Mouse (Mus musculus): ENCODE data around the gene Krtap1-4. TPM values are rescaled to one million over a fixed set of nuclear protein-coding genes. Genes with fewer than 3 reads are reported as not detected.

Gene Krtap1-4
- polyA plus RNA-seq, 1 experiment from 2014 or later: not detected

DNA sequence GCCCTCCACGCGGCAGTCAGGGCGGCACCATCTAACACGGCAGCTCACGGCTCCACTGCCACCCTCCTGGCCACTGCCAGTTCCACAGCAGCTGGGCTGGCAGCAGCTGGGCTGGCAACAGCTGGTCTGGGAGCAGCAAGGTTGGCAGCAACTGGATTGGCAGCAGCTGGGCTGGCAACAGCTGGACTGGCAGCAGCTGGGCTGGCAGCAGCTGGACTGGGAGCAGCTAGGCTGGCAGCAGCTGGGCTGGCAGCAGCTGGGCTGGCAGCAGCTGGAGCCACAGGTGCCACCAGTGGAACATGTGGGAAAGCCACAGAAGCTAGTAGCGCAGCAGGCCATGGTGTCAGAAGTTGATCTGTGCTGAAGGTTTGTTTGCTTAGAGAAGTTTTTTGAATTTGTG lies 7.5 kb upstream of the Krtap1-4 start, which contains the start of gene Krtap1-3:
TSS of gene Krtap1-3 (minus strand) at position 359 of the 400 bp plus-strand sequence.
- Histone ChIP-seq H3K9me3 (ENCODE audit: control insufficient read depth, low read length) (no peaks in the 10 kb centered on the region), H3K36me3 (ENCODE audit: control insufficient read depth, insufficient read depth, low read length) (no peaks in the 10 kb centered on the region), H3K4me1 (ENCODE audit: control insufficient read depth, insufficient read depth, low read length) (no peaks in the 10 kb centered on the region), H3K4me2 (ENCODE audit: low read depth, low read length) (no peak within 1 kb of the TSS), H3K27me3 (ENCODE audit: control insufficient read depth, insufficient read depth, low read length) (no peaks in the 10 kb centered on the region), H3K27ac (ENCODE audit: low read depth, low read length) (no peak within 1 kb of the TSS), H3K9ac (replicated peaks; ENCODE audit: low read depth, low read length) (no peak within 1 kb of the TSS), H3K4me3 (ENCODE audit: low read depth, low read length) (no peak within 1 kb of the TSS)
- ATAC-seq (ENCODE audit: low read depth): no peak
- WGBS: 81% methylated on average over 6 of the region's 6 CpGs

DNA sequence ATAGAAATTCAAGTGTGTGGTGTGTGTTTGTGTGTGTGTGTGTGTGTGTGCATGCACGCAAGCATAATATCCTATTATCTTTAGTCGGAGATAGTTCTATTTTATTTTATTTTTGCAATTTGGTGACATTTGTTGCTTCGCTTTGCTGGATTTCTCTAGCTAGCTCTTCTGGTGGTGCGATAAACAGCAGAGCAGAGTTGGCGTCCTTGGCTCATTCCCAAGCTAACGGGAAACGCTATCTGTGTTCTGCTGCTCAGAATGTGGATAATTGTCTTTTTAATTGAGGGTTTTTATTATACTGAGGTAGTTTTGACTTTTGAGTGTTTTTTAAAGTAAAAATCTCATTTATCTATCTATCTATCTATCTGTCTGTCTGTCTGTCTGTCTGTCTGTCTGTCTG lies 1.6 kb upstream of the Krtap1-4 start:
- Histone ChIP-seq H3K4me1 (ENCODE audit: control insufficient read depth, insufficient read depth, low read length) (no peaks in the 10 kb centered on the region), H3K27me3 (ENCODE audit: control insufficient read depth, insufficient read depth, low read length) (no peaks in the 10 kb centered on the region), H3K9me3 (ENCODE audit: control insufficient read depth, low read length) (no peaks in the 10 kb centered on the region), H3K9ac (replicated peaks; ENCODE audit: low read depth, low read length) (no peak overlapping the region), H3K4me2 (ENCODE audit: low read depth, low read length) (no peak overlapping the region), H3K36me3 (ENCODE audit: control insufficient read depth, insufficient read depth, low read length) (no peaks in the 10 kb centered on the region), H3K4me3 (ENCODE audit: low read depth, low read length) (no peak overlapping the region), H3K27ac (ENCODE audit: low read depth, low read length) (no peak overlapping the region)
- WGBS: 91% methylated on average over 7 of the region's 7 CpGs
- no peak for ATAC-seq (ENCODE audit: low read depth)

DNA sequence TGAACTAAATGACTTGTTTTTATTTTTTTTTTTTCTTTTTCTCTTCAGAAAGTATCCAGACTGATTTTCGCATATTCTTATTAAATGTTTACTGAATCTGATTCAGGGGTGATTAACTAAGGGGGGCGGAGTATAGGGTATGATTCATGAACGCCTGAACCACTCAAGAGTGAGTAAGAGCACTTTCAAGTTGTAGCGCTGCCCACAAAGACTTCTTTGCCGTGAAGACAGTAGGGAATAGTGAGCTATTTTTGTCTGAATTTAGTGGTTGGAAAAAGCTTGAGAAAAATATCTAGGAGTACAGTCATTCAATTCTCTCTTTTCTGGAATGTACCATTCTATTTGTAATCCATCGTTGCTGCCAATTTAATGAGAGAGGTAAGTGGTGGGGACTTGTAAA lies 1.9 kb downstream of the Krtap1-4 start:
- Histone ChIP-seq H3K9ac (replicated peaks; ENCODE audit: low read depth, low read length) (no peak overlapping the region), H3K4me2 (ENCODE audit: low read depth, low read length) (no peak overlapping the region), H3K36me3 (ENCODE audit: control insufficient read depth, insufficient read depth, low read length) (no peaks in the 10 kb centered on the region), H3K4me3 (ENCODE audit: low read depth, low read length) (no peak overlapping the region), H3K9me3 (ENCODE audit: control insufficient read depth, low read length) (no peaks in the 10 kb centered on the region), H3K27me3 (ENCODE audit: control insufficient read depth, insufficient read depth, low read length) (no peaks in the 10 kb centered on the region), H3K4me1 (ENCODE audit: control insufficient read depth, insufficient read depth, low read length) (no peaks in the 10 kb centered on the region), H3K27ac (ENCODE audit: low read depth, low read length) (no peak overlapping the region)
- no peak for ATAC-seq (ENCODE audit: low read depth)
- WGBS: 89% methylated on average over 6 of the region's 6 CpGs

DNA sequence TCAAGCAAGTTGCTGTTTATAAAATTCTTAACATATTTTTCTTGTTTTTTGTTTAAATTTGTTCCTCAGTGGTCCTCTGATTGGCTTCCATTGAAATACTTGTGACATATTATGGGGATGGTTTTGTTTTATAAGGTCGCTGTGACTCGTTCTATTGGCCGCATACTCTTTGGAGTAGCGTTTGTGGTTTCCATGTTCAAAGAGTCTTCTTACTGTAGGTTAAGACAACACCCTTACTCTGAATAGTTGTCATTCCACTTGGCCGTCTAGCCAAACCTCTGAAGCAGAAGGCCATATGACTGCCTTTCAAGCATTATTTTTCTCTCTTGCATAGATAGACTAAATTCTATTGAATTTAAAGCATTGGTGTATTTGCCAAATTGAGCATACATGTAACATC lies 2.4 kb downstream of the Krtap1-4 start:
- no peak overlapping the region for H3K9ac ChIP-seq (replicated peaks; ENCODE audit: low read depth, low read length)
- no peaks in the 10 kb centered on the region for H3K9me3 ChIP-seq (ENCODE audit: control insufficient read depth, low read length)
- no peak for ATAC-seq (ENCODE audit: low read depth)
- WGBS: 92% methylated on average over 5 of the region's 5 CpGs
- no peaks in the 10 kb centered on the region for H3K4me1 ChIP-seq (ENCODE audit: control insufficient read depth, insufficient read depth, low read length)
- no peaks in the 10 kb centered on the region for H3K36me3 ChIP-seq (ENCODE audit: control insufficient read depth, insufficient read depth, low read length)
- H3K27ac ChIP-seq (ENCODE audit: low read depth, low read length): no peak overlapping the region
- no peak overlapping the region for H3K4me2 ChIP-seq (ENCODE audit: low read depth, low read length)
- H3K4me3 ChIP-seq (ENCODE audit: low read depth, low read length): no peak overlapping the region
- H3K27me3 ChIP-seq (ENCODE audit: control insufficient read depth, insufficient read depth, low read length): no peaks in the 10 kb centered on the region

DNA sequence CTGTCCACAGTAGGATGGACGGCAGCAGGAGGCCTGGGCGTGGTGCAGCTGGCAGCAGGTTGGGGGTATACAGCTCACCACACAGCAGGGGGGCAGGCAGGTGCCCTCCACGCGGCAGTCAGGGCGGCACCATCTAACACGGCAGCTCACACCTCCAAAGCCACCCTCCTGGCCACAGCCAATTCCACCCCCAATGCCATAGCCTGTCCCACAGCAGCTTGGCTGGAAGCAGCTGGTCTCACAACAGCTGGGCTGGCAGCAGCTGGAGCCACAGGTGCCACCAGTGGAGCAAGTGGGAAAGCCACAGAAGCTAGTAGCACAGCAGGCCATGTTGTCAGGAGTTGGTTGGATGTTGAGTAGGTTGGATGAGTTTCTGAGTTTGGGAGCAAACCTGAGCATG lies 2.8 kb downstream of the Krtap1-4 start, which contains the start of gene Krtap1-5:
TSS of gene Krtap1-5 (minus strand) at position 381 of the 400 bp plus-strand sequence.
- Histone ChIP-seq H3K27me3 (ENCODE audit: control insufficient read depth, insufficient read depth, low read length) (no peaks in the 10 kb centered on the region), H3K4me2 (ENCODE audit: low read depth, low read length) (no peak within 1 kb of the TSS), H3K4me1 (ENCODE audit: control insufficient read depth, insufficient read depth, low read length) (no peaks in the 10 kb centered on the region), H3K9me3 (ENCODE audit: control insufficient read depth, low read length) (no peaks in the 10 kb centered on the region), H3K9ac (replicated peaks; ENCODE audit: low read depth, low read length) (no peak within 1 kb of the TSS), H3K4me3 (ENCODE audit: low read depth, low read length) (no peak within 1 kb of the TSS), H3K36me3 (ENCODE audit: control insufficient read depth, insufficient read depth, low read length) (no peaks in the 10 kb centered on the region), H3K27ac (ENCODE audit: low read depth, low read length) (no peak within 1 kb of the TSS)
- ATAC-seq (ENCODE audit: low read depth): no peak
- WGBS: 86% methylated on average over 6 of the region's 6 CpGs

DNA sequence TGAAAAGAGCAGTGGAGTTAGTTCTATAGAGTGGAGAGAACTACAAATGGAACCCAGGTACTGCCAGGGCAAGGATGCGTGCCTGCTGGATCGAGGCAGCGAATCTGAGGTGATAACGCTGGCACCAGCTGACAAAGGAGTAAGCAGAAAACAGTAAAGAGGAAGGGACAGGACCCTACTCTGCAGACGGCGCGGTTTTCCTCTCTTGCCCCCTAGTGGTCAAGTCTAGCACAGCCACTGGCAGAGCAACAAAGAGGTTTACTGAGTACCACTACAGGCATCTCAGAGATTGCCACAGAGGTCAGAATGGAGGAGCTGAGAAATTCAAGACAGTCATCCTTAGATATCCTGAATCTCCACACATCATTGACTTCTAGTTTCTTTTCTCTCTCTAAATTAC lies 9.3 kb downstream of the Krtap1-4 start:
- 2% methylated on average over 7 of the region's 7 CpGs for WGBS

DNA sequence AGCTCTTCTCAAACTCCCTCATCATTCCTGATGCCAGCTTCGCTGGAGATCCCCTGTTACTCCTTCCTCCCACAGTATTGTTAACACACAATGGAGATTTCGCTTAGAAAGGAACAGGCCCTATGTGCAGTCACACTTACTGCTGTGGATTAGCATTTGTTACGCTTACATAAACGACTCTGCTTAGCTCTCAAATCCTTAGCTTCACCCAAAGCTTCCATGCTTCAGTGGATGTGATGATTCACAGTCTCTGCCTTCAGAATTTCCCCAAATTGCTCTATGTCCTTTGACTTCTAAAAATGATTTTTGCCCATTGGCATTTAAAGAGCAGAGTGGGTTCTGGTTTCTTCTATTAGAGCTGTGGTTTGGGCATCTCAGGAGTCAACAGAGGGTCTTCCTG lies 10.3 kb downstream of the Krtap1-4 start:
- no peak for ATAC-seq (ENCODE audit: low read depth)
- H3K36me3 ChIP-seq (ENCODE audit: control insufficient read depth, insufficient read depth, low read length): no peaks in the 10 kb centered on the region
- 47% methylated on average over 4 of the region's 4 CpGs for WGBS
- no peak overlapping the region for H3K27ac ChIP-seq (ENCODE audit: low read depth, low read length)
- no peaks in the 10 kb centered on the region for H3K9me3 ChIP-seq (ENCODE audit: control insufficient read depth, low read length)
- H3K4me3 ChIP-seq (ENCODE audit: low read depth, low read length): no peak overlapping the region
- no peaks in the 10 kb centered on the region for H3K4me1 ChIP-seq (ENCODE audit: control insufficient read depth, insufficient read depth, low read length)
- H3K9ac ChIP-seq (replicated peaks; ENCODE audit: low read depth, low read length): no peak overlapping the region
- H3K27me3 ChIP-seq (ENCODE audit: control insufficient read depth, insufficient read depth, low read length): no peaks in the 10 kb centered on the region
- no peak overlapping the region for H3K4me2 ChIP-seq (ENCODE audit: low read depth, low read length)

More for the DNA sequence above, 9.3 kb downstream of the Krtap1-4 start:
- H3K9ac ChIP-seq (replicated peaks; ENCODE audit: low read depth, low read length): no peak overlapping the region
- H3K27me3 ChIP-seq (ENCODE audit: control insufficient read depth, insufficient read depth, low read length): no peaks in the 10 kb centered on the region
- no peak overlapping the region for H3K27ac ChIP-seq (ENCODE audit: low read depth, low read length)
- H3K4me2 ChIP-seq (ENCODE audit: low read depth, low read length): no peak overlapping the region
- H3K4me1 ChIP-seq (ENCODE audit: control insufficient read depth, insufficient read depth, low read length): no peaks in the 10 kb centered on the region
- no peak overlapping the region for H3K4me3 ChIP-seq (ENCODE audit: low read depth, low read length)
- peak; percentile 82; the same call in 1 of the 2 replicates for ATAC-seq (ENCODE audit: low read depth)
- no peaks in the 10 kb centered on the region for H3K9me3 ChIP-seq (ENCODE audit: control insufficient read depth, low read length)
- H3K36me3 ChIP-seq (ENCODE audit: control insufficient read depth, insufficient read depth, low read length): no peaks in the 10 kb centered on the region

DNA sequence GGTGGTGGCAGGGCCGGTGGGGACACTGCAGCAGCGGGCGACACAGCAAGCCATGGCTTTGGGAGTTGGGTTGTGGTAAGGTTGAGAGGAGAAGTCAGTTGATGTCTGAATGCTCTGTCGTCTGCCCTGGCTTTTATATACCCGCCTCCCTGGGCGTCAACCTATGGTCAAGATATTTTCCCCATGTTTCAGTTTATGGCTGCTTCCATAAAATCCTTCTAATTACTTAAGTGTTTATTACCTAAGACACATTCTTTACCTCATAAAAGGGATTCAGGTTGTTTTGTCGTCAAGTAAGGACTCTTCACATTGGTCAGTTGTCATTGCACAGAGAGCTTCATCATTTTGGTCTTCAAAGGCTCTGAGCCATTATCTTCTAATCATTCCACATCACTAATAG lies 16.9 kb downstream of the Krtap1-4 start, which contains the start of gene Krtap3-1:
TSS of gene Krtap3-1 (minus strand) at position 101 of the 400 bp plus-strand sequence.
- WGBS: 57% methylated on average over 7 of the region's 7 CpGs
- ATAC-seq (ENCODE audit: low read depth): no peak
- Histone ChIP-seq H3K9ac (replicated peaks; ENCODE audit: low read depth, low read length) (no peak within 1 kb of the TSS), H3K9me3 (ENCODE audit: control insufficient read depth, low read length) (no peaks in the 10 kb centered on the region), H3K4me3 (ENCODE audit: low read depth, low read length) (no peak within 1 kb of the TSS), H3K27ac (ENCODE audit: low read depth, low read length) (no peak within 1 kb of the TSS), H3K4me1 (ENCODE audit: control insufficient read depth, insufficient read depth, low read length) (no peaks in the 10 kb centered on the region), H3K27me3 (ENCODE audit: control insufficient read depth, insufficient read depth, low read length) (no peaks in the 10 kb centered on the region), H3K36me3 (ENCODE audit: control insufficient read depth, insufficient read depth, low read length) (no peaks in the 10 kb centered on the region), H3K4me2 (ENCODE audit: low read depth, low read length) (no peak within 1 kb of the TSS)

DNA sequence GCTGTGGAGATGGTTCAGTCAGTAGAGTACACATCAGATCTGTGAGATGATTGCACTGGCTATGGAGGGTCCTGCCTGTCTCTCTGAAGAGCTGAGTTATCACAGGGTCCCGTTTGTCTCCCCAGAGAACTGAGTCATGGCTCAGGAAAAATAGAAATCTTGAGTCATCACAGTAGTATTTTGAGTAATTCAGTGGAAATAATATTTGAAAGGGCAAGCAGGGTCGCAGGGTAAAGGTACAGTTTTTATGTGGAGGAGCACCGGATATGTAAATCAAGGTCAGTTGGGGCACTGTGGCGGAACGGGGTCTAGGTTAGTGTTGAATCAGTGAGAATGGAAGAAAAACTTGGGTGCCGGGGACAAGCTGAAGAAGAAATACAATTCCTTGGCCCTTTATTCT lies 20.9 kb downstream of the Krtap1-4 start:
- no peak overlapping the region for H3K27ac ChIP-seq (ENCODE audit: low read depth, low read length)
- no peak overlapping the region for H3K4me3 ChIP-seq (ENCODE audit: low read depth, low read length)
- no peak for ATAC-seq (ENCODE audit: low read depth)

More for the DNA sequence above, 20.9 kb downstream of the Krtap1-4 start:
- no peaks in the 10 kb centered on the region for H3K9me3 ChIP-seq (ENCODE audit: control insufficient read depth, low read length)
- H3K4me1 ChIP-seq (ENCODE audit: control insufficient read depth, insufficient read depth, low read length): no peaks in the 10 kb centered on the region
- H3K4me2 ChIP-seq (ENCODE audit: low read depth, low read length): no peak overlapping the region
- WGBS: 84% methylated on average over 6 of the region's 6 CpGs
- H3K36me3 ChIP-seq (ENCODE audit: control insufficient read depth, insufficient read depth, low read length): no peaks in the 10 kb centered on the region
- no peak overlapping the region for H3K9ac ChIP-seq (replicated peaks; ENCODE audit: low read depth, low read length)
- no peaks in the 10 kb centered on the region for H3K27me3 ChIP-seq (ENCODE audit: control insufficient read depth, insufficient read depth, low read length)

Data from neural tube, embryonic 14.5 days (tissue).